Mouse (Mus musculus) left cerebral cortex, postnatal 36 days (tissue): Measurements from ENCODE around the gene Pabpc4l. TPM values are rescaled to one million over a fixed set of nuclear protein-coding genes. Genes with fewer than 3 reads are reported as not detected.
"Not testable (repeated sequence)": the region's sequence is repeated elsewhere in the genome, so short reads cannot be mapped to it uniquely, and the experiment has no call there.

Experiments
- DNase-seq, 2 experiments: peaks; one replicate each; pipeline ENCODE4 v3.0.0; 2021 to 2022; ENCODE audit warnings: low spot score in 2 of 2, mixed read lengths in 1 of 2
- intact Hi-C: fragments of 180-260 bp; cut with DNase I; formaldehyde crosslinking; loops from one replicate; pipeline ENCODE4 v1.15.1; 2025
- total RNA-seq, 2 experiments: library from RNA; stranded (reverse); gene quantifications; 2 replicates each; pipeline ENCODE4 v1.2.3; 2021

The Pabpc4l gene
- total RNA-seq, result 1 to 10 TPM in 1 of 2 experiments, under 1 TPM in 1; 0.52 to 1.8 TPM

- DNase-seq, result peak; percentile 3 to 6
- intact Hi-C loops, result no loop called here
These were observed at the start of gene Pabpc4l for GRCm38 (mm10) chr3:46447481-46448265. Gene Pabpc4l, minus strand, starts transcription at chr3:46448219.

GRCm38 (mm10) chr3:46490989-46491259 lies 42.9 kb upstream of the Pabpc4l start:
- intact Hi-C loops, result no loop called here

DNA sequence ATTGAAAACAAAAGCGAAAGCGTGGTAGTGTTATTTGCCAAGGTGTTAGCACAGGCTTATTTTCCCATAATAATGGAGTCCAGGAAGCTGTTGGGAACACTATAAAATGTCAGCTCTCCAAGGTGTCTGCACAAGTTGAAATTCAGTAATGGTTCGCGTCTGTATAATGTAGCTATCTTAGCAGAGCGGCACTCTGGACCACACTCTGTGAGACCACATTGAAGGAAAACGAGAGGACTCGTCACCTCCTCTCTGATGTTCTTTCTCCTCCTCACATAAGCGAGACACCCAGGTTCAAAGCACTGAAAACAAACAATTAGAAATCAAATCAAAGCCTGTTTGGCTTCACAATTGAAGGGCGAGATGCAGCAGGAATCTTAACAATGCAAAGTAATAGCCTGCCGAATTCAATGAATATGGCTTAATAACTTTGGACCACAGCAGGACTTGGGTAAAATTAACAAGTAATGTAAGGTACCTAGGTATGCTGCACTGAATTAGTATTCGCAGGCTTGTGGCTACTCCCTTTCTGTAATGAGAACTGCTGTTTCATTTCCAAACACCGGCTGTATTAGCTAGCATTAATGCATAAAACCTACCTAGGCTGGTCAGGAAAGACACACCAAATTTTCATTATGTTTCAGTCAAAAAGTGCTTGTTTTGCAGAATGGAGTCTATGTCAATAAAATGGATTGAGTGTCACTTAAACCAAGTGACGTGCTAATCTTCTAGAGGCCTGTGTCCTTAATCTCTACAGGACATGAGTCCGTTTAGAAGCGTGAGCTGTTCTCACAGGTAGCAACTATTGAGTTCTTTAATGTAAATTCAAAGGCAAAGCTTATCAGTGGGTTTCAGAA lies 42.3 kb upstream of the Pabpc4l start:
- DNase-seq, result no peak
- intact Hi-C loops, result no loop called here

More at GRCm38 (mm10) chr3:46490989-46491259, 42.9 kb upstream of the Pabpc4l start:
- no peak for DNase-seq

- intact Hi-C loops, DNase-seq: not testable (repeated sequence)
These were observed 38.1 kb upstream of the Pabpc4l start for GRCm38 (mm10) chr3:46486091-46486490.

- DNase-seq, result no peak
- intact Hi-C loops, result no loop called here
These were observed 180 bp upstream of the Pabpc4l start for GRCm38 (mm10) chr3:46448266-46448532.

- intact Hi-C loops, result no loop called here
- DNase-seq, result no peak
These were observed 16.6 kb downstream of the Pabpc4l start for GRCm38 (mm10) chr3:46431416-46431815.
